In the genomic region with DNA sequence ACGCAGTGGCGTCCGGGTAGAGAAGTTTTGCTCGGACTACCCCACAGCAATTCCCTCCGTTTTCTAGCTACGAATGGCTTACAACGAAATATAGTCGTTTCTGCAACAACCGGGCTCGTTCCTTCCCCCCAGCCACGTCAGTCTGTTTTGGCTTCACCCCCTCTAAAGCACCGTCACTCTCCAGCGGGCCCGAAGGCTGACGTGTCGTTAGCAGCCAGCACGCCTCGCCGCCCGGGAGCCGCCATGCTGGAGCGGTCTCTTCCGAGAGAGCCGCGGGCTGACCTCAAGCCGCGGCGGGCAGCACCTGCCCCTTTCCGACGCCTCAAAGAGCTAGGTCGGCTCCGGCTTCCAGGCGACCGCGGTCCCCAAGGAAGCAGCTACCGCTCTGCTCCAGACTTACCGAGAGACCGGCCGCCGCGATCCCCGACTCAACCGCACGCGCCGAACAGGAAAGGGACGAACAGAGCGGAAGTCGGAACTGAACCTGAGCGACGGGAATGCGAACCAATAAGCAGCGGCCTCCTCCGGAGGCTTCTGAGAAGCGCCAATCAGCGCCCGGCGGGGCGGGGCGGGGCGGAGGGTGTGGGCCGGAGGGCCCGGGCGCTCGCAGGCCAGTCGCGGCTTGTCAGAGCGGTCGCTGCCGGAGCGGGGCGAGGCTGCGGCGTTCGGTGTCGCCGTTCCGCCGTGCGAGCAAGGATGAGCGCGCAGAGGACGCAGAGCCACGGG, we compare ENCODE assay signal across 8 mouse cellular contexts. TPM values are rescaled to one million over a fixed set of nuclear protein-coding genes. Genes with fewer than 3 reads are reported as not detected.
DNase-seq lines count a peak whose midpoint lies in the region; ATAC-seq and TF ChIP-seq lines count a peak whose summit lies in the region.

A gene (minus strand): TSS at position 501 of the 726 bp plus-strand sequence.
A gene (plus strand): TSS at position 575 of the 726 bp plus-strand sequence.

- intact Hi-C loops in heart, postnatal 36 days (cut with DNase I), result loop anchor here (1.0 kb wide), 1 partner anchor 14 kb away; a partner anchor contains a TSS

- DNase-seq in G1E (ENCODE audit: low spot score), result peak; percentile 99
- peak; percentile 99 to 100 for DNase-seq in cerebellum, adult 18-20 months
- peak; percentile 98 to 99 for DNase-seq in heart, postnatal 36 days
- DNase-seq in layer of hippocampus, adult 2 months (ENCODE audit: low spot score in 2 of 2), result peak; percentile 97 to 98
- DNase-seq in lung, embryonic 14.5 days, result peak; percentile 99
- peak; percentile 99 for DNase-seq in thymus, adult 2 months

- peak within 1 kb of the TSS; percentile 94 for H3K9ac ChIP-seq in forebrain, embryonic 16.5 days (replicated peaks; ENCODE audit: low read depth, low read length)
- peak within 1 kb of the TSS; percentile 88 for H3K9ac ChIP-seq in lung, embryonic 14.5 days

- peaks cover 63% of the 10 kb centered on the region for H3K36me3 ChIP-seq in G1E (replicated peaks)
- peaks cover 6% of the 10 kb centered on the region; the same call in 1 of the 2 replicates for H3K36me3 ChIP-seq in forebrain, embryonic 16.5 days (ENCODE audit: control insufficient read depth, insufficient read depth)
- H3K36me3 ChIP-seq in lung, embryonic 14.5 days (ENCODE audit: insufficient read depth), result peaks cover 32% of the 10 kb centered on the region
- H3K36me3 ChIP-seq in thymus, adult 2 months (ENCODE audit: control insufficient read depth, insufficient read depth, low read length), result peaks cover 4% of the 10 kb centered on the region

- H3K9me3 ChIP-seq in G1E (replicated peaks), result no peaks in the 10 kb centered on the region
- H3K9me3 ChIP-seq in forebrain, embryonic 16.5 days (ENCODE audit: control insufficient read depth, low read length), result no peaks in the 10 kb centered on the region
- H3K9me3 ChIP-seq in lung, embryonic 14.5 days (ENCODE audit: low read depth, low read length), result no peaks in the 10 kb centered on the region

- H3K27me3 ChIP-seq in G1E (ENCODE audit: insufficient read depth, low read length), result no peaks in the 10 kb centered on the region
- H3K27me3 ChIP-seq in forebrain, embryonic 16.5 days (replicated peaks; ENCODE audit: control insufficient read depth, insufficient read depth, low read length), result no peaks in the 10 kb centered on the region
- no peaks in the 10 kb centered on the region for H3K27me3 ChIP-seq in lung, embryonic 14.5 days (ENCODE audit: insufficient read depth, low read length)
- H3K27me3 ChIP-seq in thymus, adult 2 months (ENCODE audit: control insufficient read depth, insufficient read depth, low read length), result no peaks in the 10 kb centered on the region

- peak within 1 kb of the TSS; percentile 98 for H3K4me2 ChIP-seq in forebrain, embryonic 16.5 days (ENCODE audit: low read length)
- H3K4me2 ChIP-seq in lung, embryonic 14.5 days, result peak within 1 kb of the TSS; percentile 94

- TF ChIP-seq POLR2A in olfactory bulb, adult 2 months (IDR thresholded peaks at IDR 0.05; ENCODE audit: insufficient read depth, low read depth, low read length), result peak; percentile 96
- peak; percentile 97 for TF ChIP-seq POLR2A in thymus, adult 2 months (IDR thresholded peaks at IDR 0.05; ENCODE audit: control insufficient read depth, extremely low read depth, insufficient read depth, low read length, poor library complexity)

- peaks cover 54% of the 10 kb centered on the region for H3K4me1 ChIP-seq in G1E (ENCODE audit: insufficient read depth, low read depth, low read length)
- peaks cover 24% of the 10 kb centered on the region for H3K4me1 ChIP-seq in forebrain, embryonic 16.5 days (replicated peaks; ENCODE audit: control insufficient read depth, insufficient read depth, low read length)
- peaks cover 8% of the 10 kb centered on the region for H3K4me1 ChIP-seq in lung, embryonic 14.5 days (ENCODE audit: insufficient read depth)
- 0 out of 2 replicates have a peak, but pooled peaks cover 4% of the 10 kb centered on the region for H3K4me1 ChIP-seq in olfactory bulb, adult 2 months (ENCODE audit: control insufficient read depth, insufficient read depth, low read length)
- peaks cover 10% of the 10 kb centered on the region; the same call in 1 of the 2 replicates for H3K4me1 ChIP-seq in thymus, adult 2 months (replicated peaks; ENCODE audit: control insufficient read depth, insufficient read depth, low read length)

- peak within 1 kb of the TSS; percentile 90 for H3K4me3 ChIP-seq in G1E (ENCODE audit: low read depth, low read length)
- peak within 1 kb of the TSS; percentile 94 for H3K4me3 ChIP-seq in forebrain, embryonic 16.5 days (replicated peaks; ENCODE audit: low read length)
- H3K4me3 ChIP-seq in layer of hippocampus, adult 2 months, result peak within 1 kb of the TSS; percentile 99
- H3K4me3 ChIP-seq in lung, embryonic 14.5 days (ENCODE audit: low read depth, low read length), result peak within 1 kb of the TSS; percentile 83
- peak within 1 kb of the TSS; percentile 89 for H3K4me3 ChIP-seq in olfactory bulb, adult 2 months (ENCODE audit: insufficient read depth, low read depth, low read length)
- peak within 1 kb of the TSS; percentile 97 for H3K4me3 ChIP-seq in thymus, adult 2 months (ENCODE audit: control insufficient read depth, insufficient read depth, low read length)

- under 1% methylated on average over 83 of the region's 84 CpGs for WGBS in forebrain, embryonic 16.5 days
- under 1% methylated on average over 84 of the region's 84 CpGs for WGBS in lung, embryonic 14.5 days
- WGBS in olfactory bulb, adult 2 months, result under 1% methylated on average over 84 of the region's 84 CpGs
- WGBS in thymus, adult 2 months, result under 1% methylated on average over 84 of the region's 84 CpGs

- no peak for TF ChIP-seq CTCF in G1E (IDR thresholded peaks at IDR 0.05; ENCODE audit: low read depth, low read length)
- TF ChIP-seq CTCF in layer of hippocampus, adult 2 months (conservative IDR thresholded peaks at IDR 0.05), result no peak; the same call in 1 of the 2 replicates
- TF ChIP-seq CTCF in lung, embryonic 14.5 days (IDR thresholded peaks at IDR 0.05; ENCODE audit: low read depth), result no peak
- TF ChIP-seq CTCF in olfactory bulb, adult 2 months (IDR thresholded peaks at IDR 0.05; ENCODE audit: insufficient read depth, low read depth, low read length), result no peak
- TF ChIP-seq CTCF in thymus, adult 2 months (IDR thresholded peaks at IDR 0.05; ENCODE audit: borderline replicate concordance, control insufficient read depth, extremely low read depth, insufficient read depth, low read length, poor library complexity), result peak; percentile 43; the same call in 1 of the 2 replicates

- peak within 1 kb of the TSS; percentile 84 for H3K27ac ChIP-seq in forebrain, embryonic 16.5 days (ENCODE audit: low read length)
- peak within 1 kb of the TSS; percentile 97 for H3K27ac ChIP-seq in layer of hippocampus, adult 2 months
- peak within 1 kb of the TSS; percentile 85 for H3K27ac ChIP-seq in lung, embryonic 14.5 days (ENCODE audit: low read depth)
- peak within 1 kb of the TSS; percentile 69 for H3K27ac ChIP-seq in olfactory bulb, adult 2 months (ENCODE audit: insufficient read depth, low read depth, low read length)
- peak within 1 kb of the TSS; percentile 51 for H3K27ac ChIP-seq in thymus, adult 2 months (ENCODE audit: control insufficient read depth, insufficient read depth, low read length)

- ATAC-seq in G1E (ENCODE audit: extremely low read depth, insufficient number of reproducible peaks, low FRiP score, poor library complexity, severe bottlenecking), result peak; percentile 85
- ATAC-seq in forebrain, embryonic 16.5 days, result peak; percentile 99
- ATAC-seq in lung, embryonic 14.5 days (ENCODE audit: insufficient read depth), result peak; percentile 99

RNA-seq across cellular contexts. Expression of the first gene that starts in this region (rescaled TPM):
- total RNA-seq in G1E (2014; fragmentation: Nextera tagmentation) (229 and 258 TPM in 2 replicates), G1E (2017) (1,699 and 1,905 TPM in 2 replicates)
- polyA plus RNA-seq in G1E (2012), result 83.2 and 113 TPM in 2 replicates
- polyA plus RNA-seq in forebrain, embryonic 16.5 days (2015; fragmentation: Nextera tagmentation; extraction: Ambion mirVana), result 289 and 292 TPM in 2 replicates
- 100 to 1,000 TPM; 206 to 211 TPM for total RNA-seq in heart, postnatal 36 days (2021)
- 100 to 1,000 TPM; 184 to 187 TPM for total RNA-seq in layer of hippocampus, adult 2 months (2021)
- polyA plus RNA-seq in lung, embryonic 14.5 days (2014; fragmentation: Nextera tagmentation; extraction: Ambion mirVana), result 591 and 633 TPM in 2 replicates
- polyA plus RNA-seq in olfactory bulb, adult 2 months (2012; ENCODE audit: insufficient read depth, insufficient read length, low replicate concordance, missing spikeins), result not detected in 2 replicates
- polyA plus RNA-seq in thymus, adult 2 months (2012; rRNA removed), result 153 and 166 TPM in 2 replicates

RNA-seq across cellular contexts. Expression of the second gene that starts in this region (rescaled TPM):
- total RNA-seq in G1E (2014; fragmentation: Nextera tagmentation), result 107 and 112 TPM in 2 replicates
- 118 and 119 TPM in 2 replicates for total RNA-seq in G1E (2017)
- 50.7 and 61.0 TPM in 2 replicates for polyA plus RNA-seq in G1E (2012)
- polyA plus RNA-seq in forebrain, embryonic 16.5 days (2015; fragmentation: Nextera tagmentation; extraction: Ambion mirVana), result 32.6 and 37.8 TPM in 2 replicates
- 10 to 100 TPM; 18.8 to 20.6 TPM for total RNA-seq in heart, postnatal 36 days (2021)
- 10 to 100 TPM; 25.6 to 28.2 TPM for total RNA-seq in layer of hippocampus, adult 2 months (2021)
- 61.4 and 62.0 TPM in 2 replicates for polyA plus RNA-seq in lung, embryonic 14.5 days (2014; fragmentation: Nextera tagmentation; extraction: Ambion mirVana)
- polyA plus RNA-seq in olfactory bulb, adult 2 months (2012; ENCODE audit: insufficient read depth, insufficient read length, low replicate concordance, missing spikeins), result not detected in 2 replicates
- 21.5 and 21.8 TPM in 2 replicates for polyA plus RNA-seq in thymus, adult 2 months (2012; rRNA removed)

Comparison
In these comparisons a context has a peak if more than half of its experiments do, and no peak if none do; other contexts are left out.
1. Peak in every context shown above with its lines: DNase-seq, ATAC-seq, H3K4me3 ChIP-seq and H3K27ac ChIP-seq.